Mouse (Mus musculus) intestine, embryonic 15.5 days (tissue): ENCODE results near the gene Nek6. TPM values are rescaled to one million over a fixed set of nuclear protein-coding genes. Genes with fewer than 3 reads are reported as not detected.
A peak's percentile ranks its signal among the peaks of the same experiment; 100 is the strongest.

ENCODE experiments used
- ATAC-seq: fragments of 200-750 bp; cut with Nextera tagmentation; 2 replicates; pipeline ENCODE4 v1.8.0; 2017; ENCODE audit warnings: moderate TSS enrichment, moderate library complexity
- H3K27ac ChIP-seq: fragments of 300-500 bp; sonication (generic); 2 replicates; pipeline ENCODE4 v1.5.1; 2015; ENCODE audit warnings: mild to moderate bottlenecking, inconsistent platforms
- H3K27me3 ChIP-seq: fragments of 300-500 bp; sonication (generic); replicated peaks from 2 replicates; pipeline ENCODE4 v1.6.1; 2015; ENCODE audit warnings: inconsistent platforms
- H3K36me3 ChIP-seq: fragments of 300-500 bp; sonication (generic); 2 replicates; pipeline ENCODE4 v1.6.1; 2015; ENCODE audit warnings: inconsistent platforms
- H3K4me1 ChIP-seq: fragments of 300-500 bp; sonication (generic); replicated peaks from 2 replicates; pipeline ENCODE4 v1.6.1; 2015; ENCODE audit warnings: inconsistent platforms
- H3K4me2 ChIP-seq: fragments of 300-500 bp; sonication (generic); replicated peaks from 2 replicates; pipeline ENCODE4 v1.6.1; 2015; ENCODE audit warnings: mild to moderate bottlenecking, inconsistent platforms
- H3K4me3 ChIP-seq: fragments of 300-500 bp; sonication (generic); replicated peaks from 2 replicates; pipeline ENCODE4 v1.5.1; 2015; ENCODE audit warnings: inconsistent platforms
- H3K9ac ChIP-seq: fragments of 300-500 bp; sonication (generic); 2 replicates; pipeline ENCODE4 v1.6.1; 2015; ENCODE audit warnings: inconsistent platforms
- H3K9me3 ChIP-seq: fragments of 300-500 bp; sonication (generic); 2 replicates; pipeline ENCODE4 v1.6.1; 2016; ENCODE audit warnings: inconsistent platforms
- WGBS: fragments of 180-500 bp; shearing (Covaris S2); methylation state at CpG from one replicate; pipeline ENCODE4 v1.1.7; 2015; 5-methylcytosine and 5-hydroxymethylcytosine counted together
- polyA plus RNA-seq: library from polyadenylated mRNA; unstranded; fragments of >200 nt; fragmentation: Nextera tagmentation; extraction: Ambion mirVana; gene quantifications from 2 replicates; pipeline ENCODE4 v1.2.1, GENCODE M21; 2015

Nek6 gene
- polyA plus RNA-seq, 1 experiment from 2014 or later, result 102 TPM

- peak; percentile 35 for ATAC-seq
Observed at GRCm38 (mm10) chr2:38512308-38513182, 1.1 kb downstream of the Nek6 start.

GRCm38 (mm10) chr2:38513183-38513529 is 1.7 kb downstream of the Nek6 start:
- peak overlapping the region; percentile 84 for H3K4me2 ChIP-seq
- H3K36me3 ChIP-seq, result no peaks in the 10 kb centered on the region
- H3K27me3 ChIP-seq, result no peaks in the 10 kb centered on the region; the same call in 1 of the 2 replicates
- ATAC-seq, result no peak
- 51% methylated on average over 2 of the region's 2 CpGs for WGBS
- peak overlapping the region; percentile 91 for H3K27ac ChIP-seq
- peak overlapping the region; percentile 89 for H3K4me3 ChIP-seq
- H3K4me1 ChIP-seq, result peaks cover 40% of the 10 kb centered on the region
- H3K9ac ChIP-seq, result peak overlapping the region; percentile 95
- H3K9me3 ChIP-seq, result no peaks in the 10 kb centered on the region

More at GRCm38 (mm10) chr2:38512308-38513182, 1.1 kb downstream of the Nek6 start:
- peaks cover 40% of the 10 kb centered on the region for H3K4me1 ChIP-seq
- peak overlapping the region; percentile 95 for H3K9ac ChIP-seq
- peak overlapping the region; percentile 84 for H3K4me2 ChIP-seq
- H3K27ac ChIP-seq, result peak overlapping the region; percentile 91
- H3K36me3 ChIP-seq, result no peaks in the 10 kb centered on the region
- WGBS, result 5% methylated on average over 16 of the region's 16 CpGs
- no peaks in the 10 kb centered on the region for H3K9me3 ChIP-seq
- H3K4me3 ChIP-seq, result peak overlapping the region; percentile 89
- no peaks in the 10 kb centered on the region; the same call in 1 of the 2 replicates for H3K27me3 ChIP-seq

GRCm38 (mm10) chr2:38514411-38514810 is 3.0 kb downstream of the Nek6 start:
- Histone ChIP-seq H3K9ac (no peak overlapping the region), H3K27me3 (no peaks in the 10 kb centered on the region), H3K9me3 (no peaks in the 10 kb centered on the region), H3K4me2 (peak overlapping the region; percentile 14; the same call in 1 of the 2 replicates), H3K4me3 (no peak overlapping the region), H3K36me3 (no peaks in the 10 kb centered on the region), H3K4me1 (peaks cover 42% of the 10 kb centered on the region), H3K27ac (no peak overlapping the region)
- WGBS, result 55% methylated on average over 7 of the region's 7 CpGs
- ATAC-seq, result no peak

DNA sequence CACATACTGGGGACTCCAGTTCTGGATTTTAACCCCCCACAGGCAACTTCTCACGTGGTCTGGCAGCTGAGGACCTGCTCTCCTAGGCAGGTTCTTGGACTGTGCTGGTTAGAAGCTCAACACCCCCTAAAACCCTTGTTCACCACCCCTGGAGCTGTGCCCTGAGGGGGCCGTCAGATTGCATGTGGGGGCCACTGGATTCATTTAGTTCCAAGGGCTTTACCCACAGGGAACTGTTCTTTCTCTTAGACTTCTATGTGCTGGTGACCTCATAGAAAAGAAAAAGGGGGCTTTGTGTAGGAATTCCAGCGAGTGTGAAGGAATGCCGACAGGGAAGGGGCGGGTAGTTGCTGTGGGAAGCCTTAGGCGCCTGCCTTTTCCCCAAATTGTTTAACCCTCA is 4.0 kb downstream of the Nek6 start:
- ATAC-seq, result no peak
- peak overlapping the region; percentile 33; the same call in 1 of the 2 replicates for H3K4me2 ChIP-seq
- H3K27me3 ChIP-seq, result no peaks in the 10 kb centered on the region
- WGBS, result 36% methylated on average over 6 of the region's 6 CpGs
- H3K27ac ChIP-seq, result 0 out of 2 replicates have a peak overlapping the region, but pooled peaks have one; percentile 25
- no peaks in the 10 kb centered on the region for H3K9me3 ChIP-seq
- no peak overlapping the region for H3K4me3 ChIP-seq
- H3K4me1 ChIP-seq, result peaks cover 47% of the 10 kb centered on the region
- no peaks in the 10 kb centered on the region for H3K36me3 ChIP-seq
- no peak overlapping the region for H3K9ac ChIP-seq

DNA sequence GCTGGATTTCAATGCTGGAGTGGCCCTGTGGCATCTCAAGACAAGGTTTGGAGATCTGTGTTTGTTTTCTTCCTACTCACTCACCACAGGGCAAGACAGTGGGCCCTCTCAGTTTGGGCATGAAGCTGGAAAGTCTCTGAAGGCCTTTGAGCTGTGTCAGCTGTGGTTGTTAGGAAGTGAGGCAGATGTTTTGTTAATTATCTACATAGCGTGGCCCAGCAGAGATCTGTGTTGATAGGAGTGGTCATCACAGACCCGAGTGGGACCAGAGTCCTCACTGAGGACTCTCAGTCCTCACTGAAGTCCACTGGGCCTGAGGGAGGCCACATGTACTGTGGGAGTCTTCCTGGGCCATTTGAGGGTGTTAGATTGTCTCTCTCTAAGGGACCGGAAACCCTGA is 5.0 kb downstream of the Nek6 start:
- ATAC-seq, result no peak
- no peaks in the 10 kb centered on the region for H3K36me3 ChIP-seq
- no peak overlapping the region for H3K4me3 ChIP-seq
- 40% methylated on average over 3 of the region's 3 CpGs for WGBS
- H3K9ac ChIP-seq, result no peak overlapping the region
- no peak overlapping the region for H3K27ac ChIP-seq
- no peak overlapping the region for H3K4me2 ChIP-seq
- no peaks in the 10 kb centered on the region for H3K9me3 ChIP-seq
- peaks cover 56% of the 10 kb centered on the region for H3K4me1 ChIP-seq
- no peaks in the 10 kb centered on the region for H3K27me3 ChIP-seq

- H3K27ac ChIP-seq, result no peak overlapping the region
- ATAC-seq, result no peak
- H3K4me1 ChIP-seq, result peaks cover 61% of the 10 kb centered on the region
- no peak overlapping the region for H3K4me2 ChIP-seq
- 64% methylated on average over 6 of the region's 6 CpGs for WGBS
- no peak overlapping the region for H3K9ac ChIP-seq
- H3K4me3 ChIP-seq, result no peak overlapping the region
- no peaks in the 10 kb centered on the region for H3K36me3 ChIP-seq
- H3K27me3 ChIP-seq, result no peaks in the 10 kb centered on the region
- no peaks in the 10 kb centered on the region for H3K9me3 ChIP-seq
Observed at GRCm38 (mm10) chr2:38517045-38517444, 5.6 kb downstream of the Nek6 start.

GRCm38 (mm10) chr2:38518719-38519118 is 7.3 kb downstream of the Nek6 start:
- Histone ChIP-seq H3K4me2 (no peak overlapping the region), H3K4me3 (no peak overlapping the region), H3K27ac (no peak overlapping the region), H3K27me3 (no peaks in the 10 kb centered on the region), H3K4me1 (peaks cover 66% of the 10 kb centered on the region), H3K9me3 (no peaks in the 10 kb centered on the region), H3K36me3 (no peaks in the 10 kb centered on the region), H3K9ac (no peak overlapping the region)
- 90% methylated on average over 5 of the region's 5 CpGs for WGBS
- no peak for ATAC-seq

- H3K36me3 ChIP-seq, result peaks cover 3% of the 10 kb centered on the region; the same call in 1 of the 2 replicates
Observed at GRCm38 (mm10) chr2:38519934-38520333, 8.5 kb downstream of the Nek6 start.

DNA sequence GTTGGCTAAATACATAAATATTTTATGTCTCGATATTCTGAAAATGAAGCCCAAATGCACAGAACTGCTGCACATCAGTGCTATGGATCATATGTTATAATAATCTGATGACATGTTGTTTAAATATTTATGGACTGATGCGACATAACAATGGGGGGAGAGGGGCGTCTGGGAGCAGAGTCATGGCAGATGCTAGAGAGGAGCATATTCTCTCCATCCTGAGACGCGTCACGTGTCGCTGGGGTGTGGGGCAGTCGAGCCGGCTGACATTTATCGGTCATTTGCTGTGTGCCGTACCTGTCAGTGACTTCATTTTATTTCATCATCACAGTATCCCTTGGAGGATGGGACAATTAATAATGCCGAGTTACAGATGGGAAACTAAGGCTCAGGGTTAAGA is 10.2 kb downstream of the Nek6 start:
- no peak overlapping the region for H3K4me3 ChIP-seq
- H3K4me1 ChIP-seq, result peaks cover 43% of the 10 kb centered on the region
- H3K27ac ChIP-seq, result no peak overlapping the region
- no peaks in the 10 kb centered on the region for H3K9me3 ChIP-seq
- H3K4me2 ChIP-seq, result no peak overlapping the region
- H3K36me3 ChIP-seq, result peaks cover 3% of the 10 kb centered on the region; the same call in 1 of the 2 replicates
- no peak overlapping the region for H3K9ac ChIP-seq
- WGBS, result 60% methylated on average over 12 of the region's 12 CpGs
- ATAC-seq, result no peak
- H3K27me3 ChIP-seq, result no peaks in the 10 kb centered on the region

More at GRCm38 (mm10) chr2:38519934-38520333, 8.5 kb downstream of the Nek6 start:
- no peak overlapping the region for H3K27ac ChIP-seq
- WGBS, result 77% methylated on average over 11 of the region's 11 CpGs
- no peaks in the 10 kb centered on the region for H3K27me3 ChIP-seq
- H3K9ac ChIP-seq, result no peak overlapping the region
- H3K9me3 ChIP-seq, result no peaks in the 10 kb centered on the region
- H3K4me3 ChIP-seq, result no peak overlapping the region
- no peak overlapping the region for H3K4me2 ChIP-seq
- ATAC-seq, result no peak
- peaks cover 58% of the 10 kb centered on the region for H3K4me1 ChIP-seq

GRCm38 (mm10) chr2:38522354-38522753 is 10.9 kb downstream of the Nek6 start:
- Histone ChIP-seq H3K27ac (peak overlapping the region; percentile 19; the same call in 1 of the 2 replicates), H3K9ac (no peak overlapping the region), H3K4me1 (peaks cover 38% of the 10 kb centered on the region), H3K9me3 (no peaks in the 10 kb centered on the region), H3K27me3 (no peaks in the 10 kb centered on the region), H3K4me3 (no peak overlapping the region), H3K4me2 (no peak overlapping the region), H3K36me3 (peaks cover 3% of the 10 kb centered on the region; the same call in 1 of the 2 replicates)
- WGBS, result 42% methylated on average over 2 of the region's 2 CpGs
- ATAC-seq, result no peak; the same call in 1 of the 2 replicates

DNA sequence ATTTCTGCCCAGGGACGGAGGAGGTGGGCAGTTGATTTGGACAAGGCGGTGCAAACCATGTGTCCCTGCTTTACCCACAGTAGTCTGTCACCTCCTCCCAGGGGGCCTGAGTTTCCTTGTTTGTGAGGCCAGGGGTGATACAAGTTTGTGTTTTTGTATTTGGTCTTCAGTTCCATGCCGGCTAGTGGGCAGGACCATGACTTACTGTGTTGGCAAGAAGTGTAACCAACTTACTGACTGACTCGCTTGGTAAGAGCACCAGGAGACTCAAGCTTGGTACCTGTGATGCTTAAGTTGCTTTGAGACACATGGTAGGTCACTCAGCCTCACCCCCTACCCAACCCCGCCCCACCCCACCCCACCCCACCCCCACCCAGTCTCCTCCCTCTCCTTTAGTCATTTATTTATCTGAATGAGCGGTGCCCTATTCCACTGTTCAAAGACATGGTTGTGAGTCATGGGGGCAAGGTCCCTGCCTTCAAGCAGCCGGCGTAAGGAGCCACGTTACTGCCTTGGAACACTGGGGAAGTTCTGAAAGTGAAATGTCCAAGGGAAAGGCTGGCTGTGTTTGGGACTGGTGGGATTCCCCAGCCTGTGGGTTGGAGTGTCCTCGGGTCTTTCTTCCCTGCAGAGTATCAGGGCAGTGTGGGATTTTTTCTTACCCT is 12.5 kb downstream of the Nek6 start:
- H3K9me3 ChIP-seq, result no peaks in the 10 kb centered on the region
- H3K4me1 ChIP-seq, result peaks cover 36% of the 10 kb centered on the region

DNA sequence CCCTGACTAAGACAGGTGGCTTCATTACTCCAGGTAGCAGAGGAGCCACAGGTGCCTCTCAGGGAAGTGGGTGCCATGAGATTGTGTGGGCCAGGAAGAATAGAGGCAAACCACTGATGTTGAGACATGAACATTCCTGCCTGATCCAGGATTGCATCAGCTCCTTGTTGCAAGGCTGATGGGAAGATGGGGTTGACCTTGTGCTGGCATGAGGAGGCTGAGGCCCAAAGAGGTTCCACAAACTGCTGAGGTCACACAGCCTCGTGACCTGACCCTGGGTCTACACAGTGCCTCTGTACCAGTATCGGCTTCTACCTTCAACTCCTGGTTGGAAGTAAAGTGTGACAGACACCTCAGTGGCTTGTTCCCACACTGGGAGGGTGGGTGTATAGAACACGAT is 13.6 kb downstream of the Nek6 start:
- Histone ChIP-seq H3K9ac (no peak overlapping the region), H3K4me3 (no peak overlapping the region), H3K27me3 (no peaks in the 10 kb centered on the region), H3K36me3 (peaks cover 3% of the 10 kb centered on the region; the same call in 1 of the 2 replicates), H3K4me1 (peaks cover 46% of the 10 kb centered on the region), H3K9me3 (no peaks in the 10 kb centered on the region), H3K4me2 (no peak overlapping the region), H3K27ac (no peak overlapping the region)
- WGBS, result 82% methylated on average over 3 of the region's 3 CpGs
- no peak for ATAC-seq

More for the DNA sequence above, 12.5 kb downstream of the Nek6 start:
- peak overlapping the region; percentile 36; the same call in 1 of the 2 replicates for H3K27ac ChIP-seq
- 60% methylated on average over 10 of the region's 10 CpGs for WGBS
- no peak overlapping the region for H3K9ac ChIP-seq
- H3K4me2 ChIP-seq, result peak overlapping the region; percentile 32
- peaks cover 3% of the 10 kb centered on the region; the same call in 1 of the 2 replicates for H3K36me3 ChIP-seq
- no peaks in the 10 kb centered on the region for H3K27me3 ChIP-seq
- H3K4me3 ChIP-seq, result no peak overlapping the region
- peak; percentile 92 for ATAC-seq
